Mouse (Mus musculus) hindbrain, postnatal 0 days (tissue): ENCODE measurements at regions not wholly inside any gene's neighbourhood (a gene's known extent, or its start where the extent isn't known, plus 50 kb on each side); places are given as distances from the start of the nearest gene placed in this dataset.

Experiments
- ATAC-seq: fragments of 200-750 bp; cut with Nextera tagmentation; 2 replicates; pipeline ENCODE4 v1.8.0; 2017; ENCODE audit warnings: mild to moderate bottlenecking, moderate TSS enrichment, moderate library complexity
- DNase-seq: peaks from one replicate; pipeline ENCODE4 v3.0.0-alpha.2; 2015; ENCODE audit warnings: low spot score
- H3K27ac ChIP-seq: fragments of 300-500 bp; sonication (generic); 2 replicates; pipeline ENCODE4 v1.5.1; 2014; ENCODE audit warnings: mild to moderate bottlenecking
- H3K27me3 ChIP-seq: fragments of 300-500 bp; sonication (generic); 2 replicates; pipeline ENCODE4 v1.6.1; 2014; ENCODE audit warnings: low read length, mixed read lengths; ENCODE audit not compliant: insufficient read depth
- H3K36me3 ChIP-seq: fragments of 300-500 bp; sonication (generic); 2 replicates; pipeline ENCODE4 v1.6.1; 2014; ENCODE audit warnings: low read length, mixed read lengths; ENCODE audit not compliant: insufficient read depth
- H3K4me1 ChIP-seq: fragments of 300-500 bp; sonication (generic); 2 replicates; pipeline ENCODE4 v1.6.1; 2014; ENCODE audit warnings: antibody characterized with exemption, low read length, mixed read lengths; ENCODE audit not compliant: insufficient read depth
- H3K4me2 ChIP-seq: fragments of 300-500 bp; sonication (generic); 2 replicates; pipeline ENCODE4 v1.6.1; 2014; ENCODE audit warnings: low read depth, mild to moderate bottlenecking, low read length, moderate library complexity, mixed read lengths
- H3K4me3 ChIP-seq: fragments of 300-500 bp; sonication (generic); 2 replicates; pipeline ENCODE4 v1.5.1; 2014; ENCODE audit warnings: low read length
- H3K9ac ChIP-seq: fragments of 300-500 bp; sonication (generic); replicated peaks from 2 replicates; pipeline ENCODE4 v1.6.1; 2014; ENCODE audit warnings: mild to moderate bottlenecking, low read length, moderate library complexity, mixed read lengths
- H3K9me3 ChIP-seq: fragments of 300-500 bp; sonication (generic); 2 replicates; pipeline ENCODE4 v1.6.1; 2016; ENCODE audit warnings: low read length, mixed read lengths
- CTCF ChIP-seq: IDR thresholded peaks from 2 replicates; pipeline ENCODE4 v1.5.1; 2016; ENCODE audit warnings: antibody characterized with exemption, control low read depth, low read depth
- WGBS: fragments of 180-500 bp; shearing (Covaris S2); extraction: QIAGEN DNeasy Blood & Tissue Kit; methylation state at CpG from one replicate; pipeline ENCODE4 v1.1.7; 2014; 5-methylcytosine and 5-hydroxymethylcytosine counted together

DNA sequence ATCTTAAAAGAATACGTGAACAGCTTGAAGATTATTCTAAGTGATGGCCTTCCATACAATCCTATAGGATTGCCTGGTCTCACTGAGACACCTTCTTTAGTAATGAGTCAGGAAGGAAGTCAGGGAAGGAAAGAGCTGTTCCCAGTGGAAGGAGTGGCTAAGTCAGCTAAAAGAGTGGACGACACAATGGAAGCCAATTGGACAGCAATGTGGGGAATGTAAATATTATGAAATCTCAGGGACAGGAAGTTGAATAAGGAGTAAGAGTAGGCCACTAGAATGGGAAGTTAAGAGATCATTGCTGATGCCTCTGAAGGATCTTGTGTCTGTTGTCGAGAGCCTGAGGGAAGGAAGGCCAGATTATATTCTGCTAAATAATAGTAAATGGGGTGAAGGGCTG lies 258.9 kb downstream of the Btg1 start:
- Histone ChIP-seq H3K27me3 (no peaks in the 10 kb centered on the region), H3K4me3 (no peak overlapping the region), H3K4me1 (no peaks in the 10 kb centered on the region), H3K27ac (no peak overlapping the region), H3K9ac (no peak overlapping the region), H3K9me3 (no peaks in the 10 kb centered on the region), H3K4me2 (no peak overlapping the region), H3K36me3 (no peaks in the 10 kb centered on the region)
- WGBS = 80% methylated on average over 3 of the region's 3 CpGs
- TF ChIP-seq CTCF = no peak
- no peak for ATAC-seq
- DNase-seq = no peak

GRCm38 (mm10) chr10:96879425-96879824 lies 262.6 kb downstream of the Btg1 start:
- ATAC-seq = no peak
- Histone ChIP-seq H3K36me3 (no peaks in the 10 kb centered on the region), H3K27ac (no peak overlapping the region), H3K4me3 (no peak overlapping the region), H3K9me3 (no peaks in the 10 kb centered on the region), H3K4me1 (no peaks in the 10 kb centered on the region), H3K9ac (no peak overlapping the region), H3K4me2 (no peak overlapping the region), H3K27me3 (no peaks in the 10 kb centered on the region)
- WGBS = 99% methylated on average over 2 of the region's 2 CpGs
- DNase-seq = no peak
- no peak for TF ChIP-seq CTCF

GRCm38 (mm10) chr10:96880771-96881170 lies 264.0 kb downstream of the Btg1 start:
- H3K27me3 ChIP-seq = no peaks in the 10 kb centered on the region
- 63% methylated on average over 5 of the region's 5 CpGs for WGBS

GRCm38 (mm10) chr10:96881212-96881611 lies 264.4 kb downstream of the Btg1 start:
- H3K27ac ChIP-seq = no peak overlapping the region
- DNase-seq (no peak), ATAC-seq (no peak)
- H3K9ac ChIP-seq = no peak overlapping the region
- H3K4me1 ChIP-seq = no peaks in the 10 kb centered on the region
- H3K4me2 ChIP-seq = no peak overlapping the region
- no peak for TF ChIP-seq CTCF
- H3K4me3 ChIP-seq = no peak overlapping the region
- H3K36me3 ChIP-seq = no peaks in the 10 kb centered on the region
- H3K27me3 ChIP-seq = no peaks in the 10 kb centered on the region
- WGBS = 75% methylated on average over 5 of the region's 5 CpGs
- H3K9me3 ChIP-seq = no peaks in the 10 kb centered on the region

More at GRCm38 (mm10) chr10:96880771-96881170, 264.0 kb downstream of the Btg1 start:
- Histone ChIP-seq H3K9ac (no peak overlapping the region), H3K27ac (no peak overlapping the region), H3K4me1 (no peaks in the 10 kb centered on the region), H3K4me3 (no peak overlapping the region), H3K4me2 (no peak overlapping the region), H3K36me3 (no peaks in the 10 kb centered on the region), H3K9me3 (no peaks in the 10 kb centered on the region)
- DNase-seq = no peak
- ATAC-seq = no peak
- TF ChIP-seq CTCF = no peak

DNA sequence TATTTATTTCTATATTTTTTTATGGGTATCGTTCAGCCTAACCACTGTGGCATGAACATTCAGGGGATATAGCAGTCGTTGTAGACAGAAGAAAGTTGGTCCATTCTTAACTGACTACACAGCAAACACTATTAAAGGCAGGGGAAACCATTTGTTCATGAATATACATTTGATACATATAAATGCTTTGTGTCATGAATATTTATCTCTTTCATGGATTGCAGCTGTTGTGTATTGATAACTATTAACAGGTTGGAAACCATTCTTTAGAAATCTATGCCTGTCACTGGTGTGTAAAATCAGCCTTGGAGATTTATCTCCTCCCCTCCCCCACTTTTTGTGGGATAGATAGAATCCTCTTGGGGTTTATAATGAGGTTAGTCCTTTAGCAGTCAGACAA lies 264.9 kb downstream of the Btg1 start:
- Histone ChIP-seq H3K36me3 (no peaks in the 10 kb centered on the region), H3K4me1 (no peaks in the 10 kb centered on the region), H3K9ac (no peak overlapping the region), H3K4me2 (no peak overlapping the region), H3K27me3 (no peaks in the 10 kb centered on the region), H3K9me3 (no peaks in the 10 kb centered on the region), H3K27ac (no peak overlapping the region), H3K4me3 (no peak overlapping the region)
- 56% methylated on average over 2 of the region's 2 CpGs for WGBS
- ATAC-seq (no peak), DNase-seq (no peak)
- TF ChIP-seq CTCF = no peak

DNA sequence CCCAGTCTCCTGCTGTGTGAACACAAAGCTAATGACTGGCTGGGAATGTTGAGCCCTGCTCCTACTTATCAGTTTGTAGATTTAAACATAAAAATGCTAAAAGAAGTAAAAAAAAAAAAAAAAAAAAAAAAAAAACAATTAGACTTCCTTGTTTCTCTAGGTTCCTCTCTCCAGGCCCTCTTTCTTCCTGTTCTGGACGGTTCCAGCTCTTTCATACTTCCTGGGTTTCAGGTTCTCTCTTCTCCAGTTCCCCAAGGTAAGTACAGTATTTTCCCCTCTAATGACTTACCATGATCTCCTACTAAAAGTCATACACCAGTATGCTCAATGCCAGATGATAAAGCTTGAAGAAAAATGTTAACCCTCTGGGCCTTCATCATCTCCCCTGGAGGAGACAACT lies 284.3 kb downstream of the Btg1 start:
- Histone ChIP-seq H3K9me3 (no peaks in the 10 kb centered on the region), H3K36me3 (no peaks in the 10 kb centered on the region), H3K9ac (no peak overlapping the region), H3K4me3 (no peak overlapping the region), H3K27me3 (no peaks in the 10 kb centered on the region), H3K27ac (no peak overlapping the region), H3K4me1 (no peaks in the 10 kb centered on the region), H3K4me2 (no peak overlapping the region)
- TF ChIP-seq CTCF = no peak
- no peak for DNase-seq
- 68% methylated on average over 1 of the region's 1 CpGs for WGBS
- ATAC-seq = no peak

DNA sequence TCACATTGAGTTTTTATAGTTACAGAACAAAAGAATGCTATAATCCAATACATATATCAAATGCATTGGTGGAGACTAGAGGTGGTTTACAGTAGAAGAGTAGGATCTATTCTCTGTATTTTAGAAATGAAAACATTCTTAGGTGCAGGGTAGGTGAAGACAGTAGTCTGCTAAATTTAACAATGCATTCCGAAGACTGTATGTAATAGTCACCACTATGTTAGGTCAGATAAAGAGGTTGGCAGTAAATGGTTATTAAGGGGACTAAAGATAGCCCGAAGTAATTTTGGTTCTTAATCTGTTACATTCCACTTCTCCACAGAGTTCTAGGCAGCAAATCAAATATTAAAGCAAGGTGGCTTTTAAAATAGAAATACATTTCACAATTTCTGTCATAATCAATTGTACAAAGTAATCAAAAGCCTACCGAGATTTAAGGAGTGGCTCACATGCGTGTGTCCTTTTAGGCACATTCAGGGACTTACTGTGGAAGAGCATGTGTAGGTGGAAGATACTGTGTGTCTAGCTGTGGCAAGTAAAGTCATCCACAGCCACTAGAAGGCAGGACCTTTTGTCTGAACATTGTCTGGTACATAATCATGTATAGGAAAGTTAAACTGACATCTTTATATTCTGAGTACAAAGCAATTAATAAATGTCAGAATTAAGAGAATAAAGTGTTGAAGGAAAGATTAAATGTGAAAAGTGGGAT lies 288.4 kb downstream of the Btg1 start:
- WGBS = 90% methylated on average over 4 of the region's 4 CpGs
- H3K4me3 ChIP-seq = no peak overlapping the region
- H3K27me3 ChIP-seq = no peaks in the 10 kb centered on the region
- no peaks in the 10 kb centered on the region for H3K9me3 ChIP-seq
- no peak for ATAC-seq
- H3K4me2 ChIP-seq = no peak overlapping the region
- DNase-seq = no peak
- H3K9ac ChIP-seq = no peak overlapping the region
- no peak overlapping the region for H3K27ac ChIP-seq
- no peaks in the 10 kb centered on the region for H3K36me3 ChIP-seq
- TF ChIP-seq CTCF = no peak
- H3K4me1 ChIP-seq = no peaks in the 10 kb centered on the region
